Mouse (Mus musculus): ENCODE results near the gene Exosc5. TPM values are rescaled to one million over a fixed set of nuclear protein-coding genes. Genes with fewer than 3 reads are reported as not detected.

Gene Exosc5
- total and polyA plus RNA-seq, 2 experiments from 2014 or later, result 20.3 to 27.7 TPM

DNA sequence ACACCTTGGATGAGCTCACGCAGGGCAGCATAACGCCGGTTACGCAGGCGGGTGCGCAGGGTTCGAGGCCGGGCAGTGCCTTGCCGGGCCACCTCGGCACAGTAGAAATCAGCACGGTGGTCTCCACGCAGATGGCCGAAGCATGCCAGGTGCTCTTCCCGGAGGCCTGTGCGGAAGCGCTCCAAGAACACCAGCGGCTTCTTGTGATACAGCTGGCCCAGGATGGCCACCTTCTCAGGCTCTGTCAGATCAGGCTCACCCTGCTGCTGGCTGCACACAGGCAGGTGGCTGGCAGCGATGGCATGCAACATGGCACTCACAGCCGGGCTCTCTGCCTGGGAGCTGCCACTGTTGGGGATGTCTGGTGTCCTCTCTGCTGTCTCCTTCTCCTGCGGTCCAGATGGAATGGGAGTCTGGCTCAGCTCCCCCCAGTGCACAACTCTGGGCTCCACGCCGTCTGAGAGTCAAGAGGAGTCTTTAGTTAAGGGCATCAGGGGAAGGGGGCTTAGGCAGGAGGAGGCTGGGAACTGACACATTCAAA lies 56.8 kb downstream of the Exosc5 start:
- Histone ChIP-seq H3K4me2 (ENCODE audit: low read depth, low read length) (no peak overlapping the region), H3K27me3 (ENCODE audit: control insufficient read depth, insufficient read depth, low read length) (no peaks in the 10 kb centered on the region), H3K4me1 (ENCODE audit: control insufficient read depth, insufficient read depth) (peaks cover 32% of the 10 kb centered on the region), H3K9ac (replicated peaks; ENCODE audit: low read depth, low read length) (no peak overlapping the region), H3K9me3 (replicated peaks; ENCODE audit: control insufficient read depth, low read length) (no peaks in the 10 kb centered on the region), H3K27ac (ENCODE audit: low read depth) (no peak overlapping the region), H3K4me3 (ENCODE audit: low read depth, low read length) (no peak overlapping the region), H3K36me3 (replicated peaks; ENCODE audit: control insufficient read depth, insufficient read depth, low read length) (peaks cover 52% of the 10 kb centered on the region)
- WGBS, result 92% methylated on average over 21 of the region's 22 CpGs
- no peak for DNase-seq (ENCODE audit: low spot score)
- TF ChIP-seq EP300 (IDR thresholded peaks at IDR 0.05; ENCODE audit: low read depth) (no peak), CTCF (IDR thresholded peaks at IDR 0.05; ENCODE audit: low read depth) (no peak)
- ATAC-seq (ENCODE audit: insufficient read depth, low read depth), result no peak

DNA sequence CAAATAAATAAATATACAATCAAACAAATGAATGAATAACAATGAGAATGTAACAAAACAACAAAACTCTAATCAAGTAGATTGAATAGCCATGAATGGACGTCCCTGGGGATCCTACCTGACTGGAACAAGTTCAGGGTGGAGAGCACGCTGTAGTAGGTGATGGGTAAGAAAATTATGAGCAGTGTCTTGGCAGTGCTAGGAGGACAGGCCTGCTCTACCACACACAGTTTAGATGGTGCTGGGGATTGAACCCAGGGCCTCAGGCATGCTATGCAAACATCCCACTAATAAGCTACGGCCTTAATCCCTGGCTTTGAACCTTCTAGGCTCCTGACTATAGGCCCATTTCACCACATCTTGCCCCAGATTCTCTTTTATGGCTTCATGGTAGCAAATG lies 58.5 kb downstream of the Exosc5 start:
- Histone ChIP-seq H3K9me3 (replicated peaks; ENCODE audit: control insufficient read depth, low read length) (no peaks in the 10 kb centered on the region), H3K9ac (replicated peaks; ENCODE audit: low read depth, low read length) (no peak overlapping the region), H3K36me3 (replicated peaks; ENCODE audit: control insufficient read depth, insufficient read depth, low read length) (peaks cover 57% of the 10 kb centered on the region), H3K4me3 (ENCODE audit: low read depth, low read length) (no peak overlapping the region), H3K27me3 (ENCODE audit: control insufficient read depth, insufficient read depth, low read length) (no peaks in the 10 kb centered on the region), H3K27ac (ENCODE audit: low read depth) (no peak overlapping the region), H3K4me2 (ENCODE audit: low read depth, low read length) (no peak overlapping the region; the same call in 1 of the 2 replicates), H3K4me1 (ENCODE audit: control insufficient read depth, insufficient read depth) (peaks cover 18% of the 10 kb centered on the region)
- WGBS, result 82% methylated on average over 3 of the region's 3 CpGs
- DNase-seq (ENCODE audit: low spot score) (no peak), ATAC-seq (ENCODE audit: insufficient read depth, low read depth) (no peak)
- TF ChIP-seq CTCF (IDR thresholded peaks at IDR 0.05; ENCODE audit: low read depth) (no peak), EP300 (IDR thresholded peaks at IDR 0.05; ENCODE audit: low read depth) (no peak)

DNA sequence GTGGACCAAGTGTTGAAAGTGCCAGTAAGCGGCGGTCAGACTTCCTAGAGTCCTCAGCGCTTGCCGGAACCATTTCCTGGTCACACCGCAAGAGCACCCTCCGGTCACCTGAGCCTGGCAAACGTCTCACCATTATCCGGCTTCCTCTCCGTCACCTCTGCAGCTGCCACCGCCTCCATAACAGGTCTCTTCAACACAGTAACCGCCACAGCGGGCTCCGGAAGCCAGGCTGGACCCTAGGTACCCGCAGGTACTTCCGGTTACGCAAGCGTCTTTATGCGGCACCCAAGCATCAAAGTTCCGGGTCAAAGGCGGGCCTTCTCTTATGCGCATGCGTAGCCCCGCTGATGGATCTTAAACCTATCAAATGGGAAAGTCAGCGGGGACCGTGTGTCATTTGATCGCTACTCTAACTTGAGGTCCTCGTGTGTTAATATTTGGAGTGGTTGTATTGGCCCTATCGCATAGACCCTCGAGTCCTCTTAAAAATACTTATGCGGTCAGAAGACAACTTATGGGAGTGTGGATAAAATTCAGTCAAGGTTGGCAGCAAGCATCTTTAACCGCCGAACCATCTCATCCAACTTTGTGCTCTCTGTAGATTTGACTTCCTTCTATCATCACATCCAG lies 59.9 kb downstream of the Exosc5 start, which contains the start of gene Ccdc97:
Ccdc97 (minus strand) TSS at position 301 of the 630 bp plus-strand sequence.
- Histone ChIP-seq H3K36me3 (replicated peaks; ENCODE audit: control insufficient read depth, insufficient read depth, low read length) (peaks cover 57% of the 10 kb centered on the region), H3K27ac (ENCODE audit: low read depth) (peak within 1 kb of the TSS; percentile 93), H3K9ac (replicated peaks; ENCODE audit: low read depth, low read length) (peak within 1 kb of the TSS; percentile 71), H3K4me3 (ENCODE audit: low read depth, low read length) (peak within 1 kb of the TSS; percentile 85), H3K27me3 (ENCODE audit: control insufficient read depth, insufficient read depth, low read length) (no peaks in the 10 kb centered on the region), H3K9me3 (replicated peaks; ENCODE audit: control insufficient read depth, low read length) (no peaks in the 10 kb centered on the region), H3K4me2 (ENCODE audit: low read depth, low read length) (peak within 1 kb of the TSS; percentile 87), H3K4me1 (ENCODE audit: control insufficient read depth, insufficient read depth) (peaks cover 18% of the 10 kb centered on the region)
- TF ChIP-seq CTCF (IDR thresholded peaks at IDR 0.05; ENCODE audit: low read depth) (no peak), EP300 (IDR thresholded peaks at IDR 0.05; ENCODE audit: low read depth) (peak; percentile 7; the same call in 1 of the 2 replicates)
- DNase-seq (ENCODE audit: low spot score) (peak; percentile 93), ATAC-seq (ENCODE audit: insufficient read depth, low read depth) (peak; percentile 87)
- 3% methylated on average over 32 of the region's 32 CpGs for WGBS

DNA sequence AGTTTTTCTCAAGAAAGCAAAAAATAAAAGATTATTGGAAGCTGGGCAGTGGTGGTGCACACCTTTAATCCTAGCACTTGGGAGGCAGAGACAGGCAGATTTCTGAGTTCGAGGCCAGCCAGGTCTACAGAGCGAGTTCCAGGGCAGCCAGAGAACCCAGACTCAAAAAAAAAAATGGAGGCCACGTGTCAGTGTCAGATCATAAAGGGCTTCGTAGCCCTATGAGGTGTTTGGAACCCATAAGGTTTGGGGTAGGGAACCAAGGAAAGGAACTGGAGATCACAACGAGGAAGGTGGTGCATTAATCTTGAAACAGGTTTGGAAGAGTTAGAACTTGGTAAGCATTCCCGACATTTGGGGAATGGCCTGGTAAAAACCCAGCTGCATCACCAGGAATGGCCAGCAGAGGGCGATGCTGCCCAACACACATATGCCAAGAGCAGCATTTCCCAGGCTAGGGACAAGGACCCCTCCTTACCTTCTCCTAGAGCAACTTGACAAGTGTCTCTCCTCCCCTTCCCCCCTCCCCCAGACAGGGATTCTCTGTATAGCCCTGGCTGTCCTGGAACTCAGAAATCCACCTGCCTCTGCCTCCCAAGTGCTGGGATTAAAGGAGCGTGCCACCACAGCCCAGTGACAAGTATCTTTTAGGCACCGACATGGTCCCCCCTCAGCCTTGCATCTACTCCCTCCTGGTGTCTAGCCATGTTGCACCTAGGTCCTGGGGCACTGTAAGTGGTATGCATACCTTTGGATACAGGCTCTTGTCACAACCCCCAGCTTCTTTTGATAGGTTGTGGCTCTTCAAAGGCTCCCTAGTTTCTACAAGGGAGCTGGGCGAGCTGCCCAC lies 61.0 kb downstream of the Exosc5 start:
- Histone ChIP-seq H3K36me3 (replicated peaks; ENCODE audit: control insufficient read depth, insufficient read depth, low read length) (peaks cover 57% of the 10 kb centered on the region), H3K4me3 (ENCODE audit: low read depth, low read length) (no peak overlapping the region), H3K27ac (ENCODE audit: low read depth) (peak overlapping the region; percentile 93), H3K4me1 (ENCODE audit: control insufficient read depth, insufficient read depth) (peaks cover 18% of the 10 kb centered on the region), H3K9me3 (replicated peaks; ENCODE audit: control insufficient read depth, low read length) (no peaks in the 10 kb centered on the region), H3K27me3 (ENCODE audit: control insufficient read depth, insufficient read depth, low read length) (no peaks in the 10 kb centered on the region), H3K9ac (replicated peaks; ENCODE audit: low read depth, low read length) (no peak overlapping the region), H3K4me2 (ENCODE audit: low read depth, low read length) (no peak overlapping the region)
- WGBS, result 54% methylated on average over 10 of the region's 10 CpGs
- ATAC-seq (ENCODE audit: insufficient read depth, low read depth), result no peak; the same call in 1 of the 2 replicates
- peak; percentile 70 for DNase-seq (ENCODE audit: low spot score)
- TF ChIP-seq CTCF (IDR thresholded peaks at IDR 0.05; ENCODE audit: low read depth) (peak; percentile 92), EP300 (IDR thresholded peaks at IDR 0.05; ENCODE audit: low read depth) (no peak)

DNA sequence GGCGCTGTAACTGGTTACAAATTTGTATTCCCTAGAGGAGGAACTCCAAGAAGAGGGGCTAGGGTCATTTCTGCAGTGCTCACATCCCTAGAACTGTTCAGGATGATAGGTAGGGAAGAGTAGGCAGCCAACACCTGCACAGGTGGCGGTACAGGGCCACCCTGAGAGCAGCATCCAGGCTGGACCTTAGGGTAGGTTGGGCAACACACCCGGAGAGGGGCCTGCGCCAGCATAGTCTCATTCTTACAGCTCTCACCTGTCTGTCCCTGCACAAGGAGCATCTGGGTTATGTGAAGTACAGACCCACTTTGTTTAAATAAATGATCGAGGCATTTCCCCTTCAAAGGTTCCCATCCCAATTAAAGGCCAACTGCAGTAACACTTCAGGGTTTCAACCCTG lies 61.8 kb downstream of the Exosc5 start:
- Histone ChIP-seq H3K27me3 (ENCODE audit: control insufficient read depth, insufficient read depth, low read length) (no peaks in the 10 kb centered on the region), H3K4me3 (ENCODE audit: low read depth, low read length) (no peak overlapping the region), H3K4me1 (ENCODE audit: control insufficient read depth, insufficient read depth) (peaks cover 18% of the 10 kb centered on the region), H3K9ac (replicated peaks; ENCODE audit: low read depth, low read length) (no peak overlapping the region), H3K36me3 (replicated peaks; ENCODE audit: control insufficient read depth, insufficient read depth, low read length) (peaks cover 57% of the 10 kb centered on the region), H3K27ac (ENCODE audit: low read depth) (no peak overlapping the region), H3K9me3 (replicated peaks; ENCODE audit: control insufficient read depth, low read length) (no peaks in the 10 kb centered on the region), H3K4me2 (ENCODE audit: low read depth, low read length) (no peak overlapping the region)
- TF ChIP-seq CTCF (IDR thresholded peaks at IDR 0.05; ENCODE audit: low read depth) (no peak), EP300 (IDR thresholded peaks at IDR 0.05; ENCODE audit: low read depth) (no peak)
- DNase-seq (ENCODE audit: low spot score) (no peak), ATAC-seq (ENCODE audit: insufficient read depth, low read depth) (no peak)
- 89% methylated on average over 5 of the region's 5 CpGs for WGBS

Other genes starting within 250 kb of the Exosc5 start
- not detected in 2 replicates for gene Cxcl17, start 246.3 kb upstream of the Exosc5 start, total RNA-seq (2014; rRNA removed; ENCODE audit: low replicate concordance)
- gene Cxcl17, start 246.3 kb upstream of the Exosc5 start, polyA plus RNA-seq (2015; fragmentation: Nextera tagmentation; extraction: Ambion mirVana), result 0.42 and 1.1 TPM in 2 replicates
- 4.9 and 12.8 TPM in 2 replicates for gene Ceacam1, start 181.6 kb upstream of the Exosc5 start, total RNA-seq (2014; rRNA removed; ENCODE audit: low replicate concordance)
- 4.7 and 5.5 TPM in 2 replicates for gene Ceacam1, start 181.6 kb upstream of the Exosc5 start, polyA plus RNA-seq (2015; fragmentation: Nextera tagmentation; extraction: Ambion mirVana)
- gene Ceacam2, start 119.3 kb upstream of the Exosc5 start, total RNA-seq (2014; rRNA removed; ENCODE audit: low replicate concordance), result not detected in 2 replicates
- gene Ceacam2, start 119.3 kb upstream of the Exosc5 start, polyA plus RNA-seq (2015; fragmentation: Nextera tagmentation; extraction: Ambion mirVana), result not detected in 2 replicates
- gene Erich4, start 43.3 kb upstream of the Exosc5 start, total RNA-seq (2014; rRNA removed; ENCODE audit: low replicate concordance), result not detected in 2 replicates
- gene Erich4, start 43.3 kb upstream of the Exosc5 start, polyA plus RNA-seq (2015; fragmentation: Nextera tagmentation; extraction: Ambion mirVana), result 0.12 TPM in 1 of 2 replicates, not detected in the other
- gene Dmac2, start 39.8 kb upstream of the Exosc5 start, total RNA-seq (2014; rRNA removed; ENCODE audit: low replicate concordance), result 73.5 and 80.4 TPM in 2 replicates
- gene Dmac2, start 39.8 kb upstream of the Exosc5 start, polyA plus RNA-seq (2015; fragmentation: Nextera tagmentation; extraction: Ambion mirVana), result 71.3 and 72.2 TPM in 2 replicates
- 9.9 and 11.3 TPM in 2 replicates for gene B3gnt8, start 32.5 kb upstream of the Exosc5 start, total RNA-seq (2014; rRNA removed; ENCODE audit: low replicate concordance)
- 4.1 and 4.6 TPM in 2 replicates for gene B3gnt8, start 32.5 kb upstream of the Exosc5 start, polyA plus RNA-seq (2015; fragmentation: Nextera tagmentation; extraction: Ambion mirVana)
- gene Bckdha, start 183 bp upstream of the Exosc5 start, total RNA-seq (2014; rRNA removed; ENCODE audit: low replicate concordance), result 146 and 154 TPM in 2 replicates
- gene Bckdha, start 183 bp upstream of the Exosc5 start, polyA plus RNA-seq (2015; fragmentation: Nextera tagmentation; extraction: Ambion mirVana), result 89.5 and 100 TPM in 2 replicates
- gene Tmem91, start 16.0 kb downstream of the Exosc5 start, total RNA-seq (2014; rRNA removed; ENCODE audit: low replicate concordance), result not detected in 2 replicates
- 0.77 and 1.2 TPM in 2 replicates for gene Tmem91, start 16.0 kb downstream of the Exosc5 start, polyA plus RNA-seq (2015; fragmentation: Nextera tagmentation; extraction: Ambion mirVana)
- gene B9d2, start 21.6 kb downstream of the Exosc5 start, total RNA-seq (2014; rRNA removed; ENCODE audit: low replicate concordance), result 5.0 and 11.4 TPM in 2 replicates
- 26.5 and 26.7 TPM in 2 replicates for gene B9d2, start 21.6 kb downstream of the Exosc5 start, polyA plus RNA-seq (2015; fragmentation: Nextera tagmentation; extraction: Ambion mirVana)
- gene Tgfb1, start 27.8 kb downstream of the Exosc5 start, total RNA-seq (2014; rRNA removed; ENCODE audit: low replicate concordance), result 10.4 and 10.7 TPM in 2 replicates
- 2.6 TPM in 2 replicates for gene Tgfb1, start 27.8 kb downstream of the Exosc5 start, polyA plus RNA-seq (2015; fragmentation: Nextera tagmentation; extraction: Ambion mirVana)
- gene Ccdc97, start 59.9 kb downstream of the Exosc5 start, total RNA-seq (2014; rRNA removed; ENCODE audit: low replicate concordance), result 11.6 and 31.6 TPM in 2 replicates
- 13.3 and 14.7 TPM in 2 replicates for gene Ccdc97, start 59.9 kb downstream of the Exosc5 start, polyA plus RNA-seq (2015; fragmentation: Nextera tagmentation; extraction: Ambion mirVana)
- 78.5 and 101 TPM in 2 replicates for gene Hnrnpul1, start 95.6 kb downstream of the Exosc5 start, total RNA-seq (2014; rRNA removed; ENCODE audit: low replicate concordance)
- gene Hnrnpul1, start 95.6 kb downstream of the Exosc5 start, polyA plus RNA-seq (2015; fragmentation: Nextera tagmentation; extraction: Ambion mirVana), result 26.8 and 27.7 TPM in 2 replicates
- 56.5 and 63.8 TPM in 2 replicates for gene Axl, start 129.5 kb downstream of the Exosc5 start, total RNA-seq (2014; rRNA removed; ENCODE audit: low replicate concordance)
- gene Axl, start 129.5 kb downstream of the Exosc5 start, polyA plus RNA-seq (2015; fragmentation: Nextera tagmentation; extraction: Ambion mirVana), result 32.1 and 33.3 TPM in 2 replicates
- gene Cyp2s1, start 157.7 kb downstream of the Exosc5 start, total RNA-seq (2014; rRNA removed; ENCODE audit: low replicate concordance), result 10.1 and 12.7 TPM in 2 replicates
- 4.1 and 4.4 TPM in 2 replicates for gene Cyp2s1, start 157.7 kb downstream of the Exosc5 start, polyA plus RNA-seq (2015; fragmentation: Nextera tagmentation; extraction: Ambion mirVana)
- gene Cyp2b10, start 238.5 kb downstream of the Exosc5 start, total RNA-seq (2014; rRNA removed; ENCODE audit: low replicate concordance), result not detected in 2 replicates
- 0.08 and 0.45 TPM in 2 replicates for gene Cyp2b10, start 238.5 kb downstream of the Exosc5 start, polyA plus RNA-seq (2015; fragmentation: Nextera tagmentation; extraction: Ambion mirVana)